Mouse (Mus musculus) cerebellum, adult 11-12 months (tissue): ENCODE data around the gene B430306N03Rik.
"Not testable (repeated sequence)": the region's sequence is repeated elsewhere in the genome, so short reads cannot be mapped to it uniquely, and the experiment has no call there.

ENCODE experiments used
- DNase-seq: peaks from one replicate; pipeline ENCODE4 v3.0.0; 2022

B430306N03Rik gene

GRCm38 (mm10) chr17:48318686-48319085, 2.7 kb downstream of the B430306N03Rik start:
- no peak for DNase-seq

- no peak for DNase-seq
Observed at GRCm38 (mm10) chr17:48321279-48321678, 5.3 kb downstream of the B430306N03Rik start.

GRCm38 (mm10) chr17:48323236-48323635, 7.3 kb downstream of the B430306N03Rik start:
- no peak for DNase-seq

GRCm38 (mm10) chr17:48324258-48324657, 8.3 kb downstream of the B430306N03Rik start:
- DNase-seq, result no peak

GRCm38 (mm10) chr17:48325093-48325492, 9.2 kb downstream of the B430306N03Rik start:
- no peak for DNase-seq

GRCm38 (mm10) chr17:48325638-48326037, 9.7 kb downstream of the B430306N03Rik start:
- no peak for DNase-seq

- no peak for DNase-seq
Observed at GRCm38 (mm10) chr17:48326656-48327055, 10.7 kb downstream of the B430306N03Rik start.

- no peak for DNase-seq
Observed at GRCm38 (mm10) chr17:48332524-48332923, 16.6 kb downstream of the B430306N03Rik start.

GRCm38 (mm10) chr17:48334186-48334585, 18.2 kb downstream of the B430306N03Rik start:
- no peak for DNase-seq

GRCm38 (mm10) chr17:48336857-48337256, 20.9 kb downstream of the B430306N03Rik start:
- peak; percentile 7 for DNase-seq

GRCm38 (mm10) chr17:48340267-48340666, 24.3 kb downstream of the B430306N03Rik start:
- DNase-seq, result no peak

GRCm38 (mm10) chr17:48341947-48342346, 26.0 kb downstream of the B430306N03Rik start:
- no peak for DNase-seq

GRCm38 (mm10) chr17:48343065-48343464, 27.1 kb downstream of the B430306N03Rik start:
- no peak for DNase-seq

- DNase-seq, result no peak
Observed at GRCm38 (mm10) chr17:48345824-48346223, 29.9 kb downstream of the B430306N03Rik start.

GRCm38 (mm10) chr17:48346231-48346630, 30.3 kb downstream of the B430306N03Rik start, which contains the start of gene Trem2:
Gene Trem2 (plus strand): TSS chr17:48346401.
- no peak for DNase-seq

GRCm38 (mm10) chr17:48346834-48347233, 30.9 kb downstream of the B430306N03Rik start:
- no peak for DNase-seq

- no peak for DNase-seq
Observed at GRCm38 (mm10) chr17:48347287-48347686, 31.3 kb downstream of the B430306N03Rik start.

GRCm38 (mm10) chr17:48350681-48351193, 34.8 kb downstream of the B430306N03Rik start:
- no peak for DNase-seq

GRCm38 (mm10) chr17:48352976-48353375, 37.0 kb downstream of the B430306N03Rik start:
- not testable (repeated sequence) for DNase-seq

- no peak for DNase-seq
Observed at GRCm38 (mm10) chr17:48355822-48356221, 39.9 kb downstream of the B430306N03Rik start.

GRCm38 (mm10) chr17:48357892-48358291, 42.0 kb downstream of the B430306N03Rik start:
- no peak for DNase-seq

GRCm38 (mm10) chr17:48359616-48360015, 43.7 kb downstream of the B430306N03Rik start, which contains the start of gene Treml1:
Gene Treml1 (plus strand): TSS chr17:48359916.
- no peak for DNase-seq

GRCm38 (mm10) chr17:48360462-48360861, 44.5 kb downstream of the B430306N03Rik start:
- no peak for DNase-seq

- no peak for DNase-seq
Observed at GRCm38 (mm10) chr17:48362346-48362745, 46.4 kb downstream of the B430306N03Rik start.

- peak; percentile 13 for DNase-seq
Observed at GRCm38 (mm10) chr17:48362966-48363365, 47.0 kb downstream of the B430306N03Rik start.
